Mouse (Mus musculus) stomach, embryonic 16.5 days (tissue): ENCODE data around the gene Rcsd1. TPM values are rescaled to one million over a fixed set of nuclear protein-coding genes. Genes with fewer than 3 reads are reported as not detected.

Source experiments
- ATAC-seq: fragments of 200-750 bp; cut with Nextera tagmentation; 2 replicates; pipeline ENCODE4 v1.8.0; 2017; ENCODE audit warnings: moderate number of reproducible peaks, moderate TSS enrichment; ENCODE audit not compliant: insufficient read depth, low FRiP score
- H3K27ac ChIP-seq: fragments of 300-500 bp; sonication (generic); 2 replicates; pipeline ENCODE4 v1.5.1; 2014; ENCODE audit warnings: low read length
- H3K27me3 ChIP-seq: fragments of 300-500 bp; sonication (generic); 2 replicates; pipeline ENCODE4 v1.6.1; 2014; ENCODE audit warnings: low read length, control low read depth, mixed read lengths; ENCODE audit not compliant: control insufficient read depth, insufficient read depth
- H3K36me3 ChIP-seq: fragments of 300-500 bp; sonication (generic); 2 replicates; pipeline ENCODE4 v1.6.1; 2014; ENCODE audit warnings: low read length; ENCODE audit not compliant: control insufficient read depth, insufficient read depth
- H3K4me1 ChIP-seq: fragments of 300-500 bp; sonication (generic); 2 replicates; pipeline ENCODE4 v1.6.1; 2014; ENCODE audit warnings: low read length, control low read depth, mixed read lengths; ENCODE audit not compliant: control insufficient read depth, insufficient read depth
- H3K4me2 ChIP-seq: fragments of 300-500 bp; sonication (generic); 2 replicates; pipeline ENCODE4 v1.6.1; 2014; ENCODE audit warnings: low read depth, low read length, mixed read lengths
- H3K4me3 ChIP-seq: fragments of 300-500 bp; sonication (generic); replicated peaks from 2 replicates; pipeline ENCODE4 v1.5.1; 2014; ENCODE audit warnings: mild to moderate bottlenecking, low read length
- H3K9ac ChIP-seq: fragments of 300-500 bp; sonication (generic); 2 replicates; pipeline ENCODE4 v1.6.1; 2014; ENCODE audit warnings: low read length
- H3K9me3 ChIP-seq: fragments of 300-500 bp; sonication (generic); replicated peaks from 2 replicates; pipeline ENCODE4 v1.6.1; 2016; ENCODE audit warnings: low read length, control low read depth; ENCODE audit not compliant: control insufficient read depth
- WGBS: fragments of 180-500 bp; shearing (Covaris S2); extraction: QIAGEN DNeasy Blood & Tissue Kit; methylation state at CpG from one replicate; pipeline ENCODE4 v1.1.7; 2014; 5-methylcytosine and 5-hydroxymethylcytosine counted together
- polyA plus RNA-seq: library from polyadenylated mRNA; unstranded; fragments of >200 nt; fragmentation: Nextera tagmentation; extraction: Ambion mirVana; gene quantifications from 2 replicates; pipeline ENCODE4 v1.2.1, GENCODE M21; 2015

Gene Rcsd1
- polyA plus RNA-seq, 1 experiment from 2014 or later: 44.4 TPM

DNA sequence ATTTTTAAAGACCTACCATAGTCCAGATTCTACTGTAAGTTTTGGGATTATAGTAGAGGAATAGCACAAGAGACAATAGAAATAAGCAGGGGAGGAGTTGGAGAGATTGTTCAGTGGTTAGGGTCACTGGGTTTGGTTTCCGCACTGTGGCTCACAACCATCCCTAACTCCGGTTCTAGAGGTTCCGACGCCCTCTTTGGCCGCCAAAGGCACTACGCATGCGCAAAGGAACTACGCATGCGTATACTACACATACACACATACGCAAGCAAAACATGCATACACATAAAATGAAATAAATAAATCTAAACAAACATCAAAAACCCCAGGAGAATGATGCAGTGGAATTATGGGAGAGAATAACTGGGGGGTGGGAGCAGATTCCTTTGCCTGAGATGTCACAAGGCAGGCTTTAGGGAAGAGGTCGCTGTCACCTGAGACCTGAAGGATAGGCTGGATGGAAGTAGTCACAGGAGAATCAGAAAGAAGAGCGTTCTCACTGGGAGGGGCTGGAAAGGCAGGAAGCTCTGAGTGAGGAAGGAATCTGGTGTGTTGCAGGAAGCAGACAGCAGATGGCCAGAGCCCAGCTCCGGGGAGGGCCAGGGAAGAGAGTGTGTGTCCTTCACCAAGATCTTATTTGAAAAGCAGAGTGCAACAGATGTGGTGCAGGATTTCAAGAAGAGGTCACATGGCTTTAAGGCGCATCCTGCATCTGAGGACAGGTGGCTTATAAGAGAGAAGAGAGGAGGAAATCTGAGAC, 56.3 kb downstream of the Rcsd1 start:
- H3K9me3 ChIP-seq: no peaks in the 10 kb centered on the region
- H3K9ac ChIP-seq: no peak overlapping the region
- no peak for ATAC-seq
- H3K27me3 ChIP-seq: no peaks in the 10 kb centered on the region
- no peak overlapping the region for H3K4me3 ChIP-seq
- WGBS: 83% methylated on average over 14 of the region's 14 CpGs
- peaks cover 3% of the 10 kb centered on the region; the same call in 1 of the 2 replicates for H3K36me3 ChIP-seq
- H3K4me1 ChIP-seq: no peaks in the 10 kb centered on the region
- no peak overlapping the region for H3K4me2 ChIP-seq
- no peak overlapping the region for H3K27ac ChIP-seq

GRCm38 (mm10) chr1:165652507-165652906, 57.0 kb downstream of the Rcsd1 start:
- H3K36me3 ChIP-seq: peaks cover 3% of the 10 kb centered on the region; the same call in 1 of the 2 replicates
- 79% methylated on average over 2 of the region's 2 CpGs for WGBS
- no peaks in the 10 kb centered on the region for H3K27me3 ChIP-seq
- no peaks in the 10 kb centered on the region for H3K9me3 ChIP-seq
- H3K4me3 ChIP-seq: no peak overlapping the region
- no peak for ATAC-seq
- no peak overlapping the region for H3K9ac ChIP-seq
- H3K27ac ChIP-seq: no peak overlapping the region
- H3K4me2 ChIP-seq: no peak overlapping the region
- H3K4me1 ChIP-seq: no peaks in the 10 kb centered on the region

DNA sequence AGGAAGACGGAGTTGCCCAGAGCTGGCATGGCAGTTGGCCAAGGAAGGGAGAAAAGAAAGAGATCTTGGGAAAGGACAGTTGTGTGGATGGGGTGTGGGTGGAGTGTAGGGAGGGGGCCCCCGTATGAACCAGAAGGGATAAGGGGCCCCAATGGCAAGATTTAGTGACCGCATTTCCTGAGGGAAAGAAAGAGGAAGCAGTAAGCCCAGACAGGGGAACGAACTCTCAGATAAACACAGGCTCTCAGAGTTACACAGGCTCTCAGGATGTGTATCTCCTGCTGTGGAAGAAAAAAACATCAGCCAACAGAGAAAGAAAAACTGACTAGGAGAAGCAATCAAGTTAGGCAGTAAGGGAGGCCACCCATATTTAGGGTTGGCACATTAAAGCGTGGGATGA, 58.4 kb downstream of the Rcsd1 start:
- Histone ChIP-seq H3K27me3 (no peaks in the 10 kb centered on the region), H3K4me2 (no peak overlapping the region), H3K4me1 (no peaks in the 10 kb centered on the region), H3K36me3 (peaks cover 3% of the 10 kb centered on the region; the same call in 1 of the 2 replicates), H3K27ac (no peak overlapping the region), H3K9me3 (no peaks in the 10 kb centered on the region), H3K9ac (no peak overlapping the region), H3K4me3 (no peak overlapping the region)
- ATAC-seq: no peak
- 51% methylated on average over 5 of the region's 5 CpGs for WGBS

- WGBS: 69% methylated on average over 4 of the region's 4 CpGs
- no peak overlapping the region for H3K4me2 ChIP-seq
Observed at GRCm38 (mm10) chr1:165645102-165645501, 64.5 kb downstream of the Rcsd1 start.

GRCm38 (mm10) chr1:165643735-165644134, 65.8 kb downstream of the Rcsd1 start:
- Histone ChIP-seq H3K9me3 (no peaks in the 10 kb centered on the region), H3K36me3 (no peaks in the 10 kb centered on the region), H3K27ac (no peak overlapping the region), H3K4me1 (peaks cover 3% of the 10 kb centered on the region; the same call in 1 of the 2 replicates), H3K4me3 (no peak overlapping the region), H3K4me2 (peak overlapping the region; percentile 70; the same call in 1 of the 2 replicates), H3K27me3 (no peaks in the 10 kb centered on the region), H3K9ac (no peak overlapping the region)
- no peak for ATAC-seq
- WGBS: 46% methylated on average over 5 of the region's 5 CpGs

More at GRCm38 (mm10) chr1:165645102-165645501, 64.5 kb downstream of the Rcsd1 start:
- H3K4me3 ChIP-seq: no peak overlapping the region
- no peaks in the 10 kb centered on the region for H3K9me3 ChIP-seq
- no peaks in the 10 kb centered on the region for H3K27me3 ChIP-seq
- H3K36me3 ChIP-seq: 0 out of 2 replicates have a peak, but pooled peaks cover 3% of the 10 kb centered on the region
- no peak overlapping the region for H3K9ac ChIP-seq
- peaks cover 3% of the 10 kb centered on the region; the same call in 1 of the 2 replicates for H3K4me1 ChIP-seq
- no peak for ATAC-seq
- H3K27ac ChIP-seq: no peak overlapping the region

- H3K9ac ChIP-seq: peak overlapping the region; percentile 93
- no peaks in the 10 kb centered on the region for H3K27me3 ChIP-seq
- no peaks in the 10 kb centered on the region for H3K9me3 ChIP-seq
- H3K27ac ChIP-seq: peak overlapping the region; percentile 97
- WGBS: under 1% methylated on average over 16 of the region's 16 CpGs
- H3K36me3 ChIP-seq: no peaks in the 10 kb centered on the region
- peak; percentile 70 for ATAC-seq
- peak overlapping the region; percentile 87 for H3K4me3 ChIP-seq
- peak overlapping the region; percentile 70 for H3K4me2 ChIP-seq
- peaks cover 3% of the 10 kb centered on the region; the same call in 1 of the 2 replicates for H3K4me1 ChIP-seq
Observed at GRCm38 (mm10) chr1:165642780-165643311, 66.7 kb downstream of the Rcsd1 start.

- Histone ChIP-seq H3K27me3 (no peaks in the 10 kb centered on the region), H3K4me1 (peaks cover 3% of the 10 kb centered on the region; the same call in 1 of the 2 replicates), H3K36me3 (no peaks in the 10 kb centered on the region), H3K27ac (peak overlapping the region; percentile 97), H3K4me3 (peak overlapping the region; percentile 87), H3K9ac (peak overlapping the region; percentile 93), H3K4me2 (peak overlapping the region; percentile 70), H3K9me3 (no peaks in the 10 kb centered on the region)
- under 1% methylated on average over 75 of the region's 75 CpGs for WGBS
- ATAC-seq: peak; percentile 82
Observed at GRCm38 (mm10) chr1:165641786-165642771, 67.5 kb downstream of the Rcsd1 start.

GRCm38 (mm10) chr1:165641271-165641771, 68.2 kb downstream of the Rcsd1 start:
- peak; percentile 65 for ATAC-seq
- H3K4me2 ChIP-seq: peak overlapping the region; percentile 43
- no peaks in the 10 kb centered on the region for H3K36me3 ChIP-seq
- peak overlapping the region; percentile 75; the same call in 1 of the 2 replicates for H3K9ac ChIP-seq
- no peaks in the 10 kb centered on the region for H3K27me3 ChIP-seq
- WGBS: 8% methylated on average over 16 of the region's 16 CpGs
- no peak overlapping the region for H3K27ac ChIP-seq
- peak overlapping the region; percentile 87 for H3K4me3 ChIP-seq
- no peaks in the 10 kb centered on the region for H3K9me3 ChIP-seq
- peaks cover 3% of the 10 kb centered on the region; the same call in 1 of the 2 replicates for H3K4me1 ChIP-seq
